Comparison of ENCODE assay signal across 8 mouse cellular contexts in genomic region chr11:119055571-119056131, GRCm38 (mm10). TPM values are rescaled to one million over a fixed set of nuclear protein-coding genes. Genes with fewer than 3 reads are reported as not detected.
DNase-seq lines count a peak whose midpoint lies in the region; ATAC-seq lines count a peak whose summit lies in the region.

No protein-coding gene starts in this region.

- H3K9ac ChIP-seq in lung, embryonic 16.5 days (ENCODE audit: low read length): peak overlapping the region; percentile 39; the same call in 1 of the 2 replicates
- peak overlapping the region; percentile 71 for H3K9ac ChIP-seq in hindbrain, embryonic 15.5 days
- H3K9ac ChIP-seq in midbrain, embryonic 16.5 days (ENCODE audit: low read depth, low read length): peak overlapping the region; percentile 92

- no peaks in the 10 kb centered on the region for H3K36me3 ChIP-seq in lung, embryonic 16.5 days (ENCODE audit: control insufficient read depth, insufficient read depth, low read length)
- H3K36me3 ChIP-seq in hindbrain, embryonic 15.5 days: no peaks in the 10 kb centered on the region
- H3K36me3 ChIP-seq in midbrain, embryonic 16.5 days (ENCODE audit: control insufficient read depth, insufficient read depth, low read length): no peaks in the 10 kb centered on the region

- H3K4me3 ChIP-seq in lung, embryonic 16.5 days (ENCODE audit: low read length): peak overlapping the region; percentile 63
- peak overlapping the region; percentile 49 for H3K4me3 ChIP-seq in hindbrain, embryonic 15.5 days
- H3K4me3 ChIP-seq in midbrain, embryonic 16.5 days (ENCODE audit: low read depth, low read length): peak overlapping the region; percentile 46

- H3K4me2 ChIP-seq in lung, embryonic 16.5 days (ENCODE audit: low read depth, low read length): peak overlapping the region; percentile 100
- peak overlapping the region; percentile 92 for H3K4me2 ChIP-seq in hindbrain, embryonic 15.5 days
- peak overlapping the region; percentile 97 for H3K4me2 ChIP-seq in midbrain, embryonic 16.5 days (ENCODE audit: low read length)

- H3K27me3 ChIP-seq in lung, embryonic 16.5 days (ENCODE audit: control insufficient read depth, insufficient read depth, low read depth, low read length): peaks cover 81% of the 10 kb centered on the region
- peaks cover 46% of the 10 kb centered on the region for H3K27me3 ChIP-seq in hindbrain, embryonic 15.5 days
- peaks cover 27% of the 10 kb centered on the region for H3K27me3 ChIP-seq in midbrain, embryonic 16.5 days (ENCODE audit: control insufficient read depth, insufficient read depth, low read depth, low read length)

- no peak overlapping the region for H3K27ac ChIP-seq in lung, embryonic 16.5 days (ENCODE audit: low read length)
- H3K27ac ChIP-seq in hindbrain, embryonic 15.5 days (replicated peaks): peak overlapping the region; percentile 90
- H3K27ac ChIP-seq in midbrain, embryonic 16.5 days (ENCODE audit: low read length): peak overlapping the region; percentile 94

- no peak for ATAC-seq in lung, embryonic 16.5 days (ENCODE audit: low read depth)
- no peak for ATAC-seq in hindbrain, embryonic 15.5 days (ENCODE audit: low FRiP score, low read depth)
- no peak for ATAC-seq in midbrain, embryonic 16.5 days

- peaks cover 57% of the 10 kb centered on the region for H3K4me1 ChIP-seq in lung, embryonic 16.5 days (replicated peaks; ENCODE audit: control insufficient read depth, insufficient read depth, low read length)
- peaks cover 63% of the 10 kb centered on the region for H3K4me1 ChIP-seq in hindbrain, embryonic 15.5 days (replicated peaks)
- H3K4me1 ChIP-seq in midbrain, embryonic 16.5 days (ENCODE audit: control insufficient read depth, insufficient read depth, low read length): peaks cover 49% of the 10 kb centered on the region

- intact Hi-C loops in left cerebral cortex, postnatal 4 days (cut with DNase I): loop anchor here (10.0 kb wide), 1 partner anchor 139 kb away; no protein-coding TSS in a partner anchor

- no peaks in the 10 kb centered on the region for H3K9me3 ChIP-seq in lung, embryonic 16.5 days (ENCODE audit: control insufficient read depth, low read length)
- H3K9me3 ChIP-seq in hindbrain, embryonic 15.5 days: no peaks in the 10 kb centered on the region
- H3K9me3 ChIP-seq in midbrain, embryonic 16.5 days (replicated peaks; ENCODE audit: control insufficient read depth, low read length, poor library complexity, severe bottlenecking): no peaks in the 10 kb centered on the region

- DNase-seq in adrenal gland, adult (ENCODE audit: inconsistent age in 2 of 2, low spot score in 1 of 2): peak; percentile 30 to 76
- no peak for DNase-seq in adrenal gland, postnatal 4 days (ENCODE audit: low spot score in 2 of 2)
- DNase-seq in lung, postnatal 36 days: no peak
- no peak for DNase-seq in left cerebral cortex, postnatal 4 days
- no peak for DNase-seq in adrenal gland, adult 18-20 months (ENCODE audit: low spot score in 2 of 2)

- 2% methylated on average over 32 of the region's 32 CpGs for WGBS in lung, embryonic 16.5 days
- 1% methylated on average over 32 of the region's 32 CpGs for WGBS in hindbrain, embryonic 15.5 days
- WGBS in midbrain, embryonic 16.5 days: 2% methylated on average over 31 of the region's 32 CpGs

RNA-seq across cellular contexts. Expression of gene Cbx8, which starts 14.9 kb away (rescaled TPM):
- 10 to 100 TPM; 10.8 to 15.5 TPM for total RNA-seq in adrenal gland, postnatal 4 days (2021)
- polyA plus RNA-seq in lung, embryonic 16.5 days (2015; fragmentation: Nextera tagmentation; extraction: Ambion mirVana): 7.7 and 7.9 TPM in 2 replicates
- 8.6 and 10.0 TPM in 2 replicates for polyA plus RNA-seq in hindbrain, embryonic 15.5 days (2015; fragmentation: Nextera tagmentation; extraction: Ambion mirVana)
- polyA plus RNA-seq in midbrain, embryonic 16.5 days (2015; fragmentation: Nextera tagmentation; extraction: Ambion mirVana): 8.5 and 8.6 TPM in 2 replicates
- 10 to 100 TPM; 13.0 to 15.6 TPM for total RNA-seq in left cerebral cortex, postnatal 4 days (2021)
- total RNA-seq in adrenal gland, adult 18-20 months (2021): 10 to 100 TPM; 12.2 to 16.7 TPM

RNA-seq across cellular contexts. Expression of gene Cbx4, which starts 30.4 kb away (rescaled TPM):
- total RNA-seq in adrenal gland, postnatal 4 days (2021): 10 to 100 TPM; 69.7 to 76.8 TPM
- polyA plus RNA-seq in lung, embryonic 16.5 days (2015; fragmentation: Nextera tagmentation; extraction: Ambion mirVana): 13.3 and 14.0 TPM in 2 replicates
- polyA plus RNA-seq in hindbrain, embryonic 15.5 days (2015; fragmentation: Nextera tagmentation; extraction: Ambion mirVana): 21.9 and 23.2 TPM in 2 replicates
- polyA plus RNA-seq in midbrain, embryonic 16.5 days (2015; fragmentation: Nextera tagmentation; extraction: Ambion mirVana): 23.9 and 25.6 TPM in 2 replicates
- 10 to 100 TPM; 40.8 to 45.2 TPM for total RNA-seq in left cerebral cortex, postnatal 4 days (2021)
- 100 to 1,000 TPM; 115 to 163 TPM for total RNA-seq in adrenal gland, adult 18-20 months (2021)

RNA-seq across cellular contexts. Expression of gene Cbx2, which starts 32.9 kb away (rescaled TPM):
- total RNA-seq in adrenal gland, postnatal 4 days (2021): 10 to 100 TPM in 1 of 2 experiments, 1 to 10 TPM in 1; 9.5 to 10.1 TPM
- polyA plus RNA-seq in lung, embryonic 16.5 days (2015; fragmentation: Nextera tagmentation; extraction: Ambion mirVana): 27.4 and 30.5 TPM in 2 replicates
- 15.3 and 17.1 TPM in 2 replicates for polyA plus RNA-seq in hindbrain, embryonic 15.5 days (2015; fragmentation: Nextera tagmentation; extraction: Ambion mirVana)
- 13.3 and 18.0 TPM in 2 replicates for polyA plus RNA-seq in midbrain, embryonic 16.5 days (2015; fragmentation: Nextera tagmentation; extraction: Ambion mirVana)
- 1 to 10 TPM; 6.8 to 7.4 TPM for total RNA-seq in left cerebral cortex, postnatal 4 days (2021)
- 1 to 10 TPM; 3.1 to 6.6 TPM for total RNA-seq in adrenal gland, adult 18-20 months (2021)

Comparison
In these comparisons a context has a peak if more than half of its experiments do, and no peak if none do; other contexts are left out.
1. DNase-seq: peak in adrenal gland, adult (2 of 2); none in adrenal gland, postnatal 4 days (0 of 2), lung, postnatal 36 days (single experiment), left cerebral cortex, postnatal 4 days (single experiment) and adrenal gland, adult 18-20 months (0 of 2).
2. H3K9ac ChIP-seq: peak in every context shown above with its lines; median percentile 92 in midbrain, embryonic 16.5 days; 71 in hindbrain, embryonic 15.5 days; 39 in lung, embryonic 16.5 days.
3. Peak in every context shown above with its lines, with median percentiles within 50 percentile points of each other: H3K4me2 ChIP-seq and H3K4me3 ChIP-seq.